Mouse (Mus musculus): ENCODE measurements around the gene Ddx18. TPM values are rescaled to one million over a fixed set of nuclear protein-coding genes. Genes with fewer than 3 reads are reported as not detected.

Gene Ddx18
- polyA plus RNA-seq, 1 experiment: 32.1 TPM

DNA sequence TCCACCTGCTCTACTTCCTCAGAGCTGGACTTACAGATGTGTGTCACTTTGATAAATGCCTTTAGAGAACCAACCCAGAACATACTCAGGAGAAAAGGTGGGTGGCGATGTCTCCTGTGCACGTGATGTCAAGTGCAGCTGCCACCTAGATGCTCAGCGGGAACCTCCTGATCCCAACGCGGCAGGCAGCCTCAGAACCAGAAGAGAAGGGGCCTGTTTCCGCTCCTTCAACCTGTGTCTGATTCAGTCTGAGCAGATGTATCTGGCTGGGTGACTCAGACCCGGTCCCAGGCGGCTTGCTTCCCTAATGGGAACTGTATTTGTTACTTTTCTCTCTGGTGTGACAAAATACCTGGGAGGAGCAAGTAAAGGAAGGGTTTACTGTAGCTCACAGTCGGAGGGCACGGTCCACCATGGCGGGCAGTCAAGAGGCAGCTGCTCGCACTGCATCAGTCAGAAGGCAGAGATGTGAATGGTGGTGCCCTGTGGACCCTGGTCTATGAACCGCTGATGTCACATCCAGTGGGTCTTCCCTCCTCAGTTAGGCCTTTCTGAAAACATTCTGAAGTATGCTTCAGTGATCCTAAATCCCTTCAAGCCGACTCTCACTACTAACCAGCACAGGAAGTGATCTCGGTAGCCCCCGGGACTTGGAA, 16.9 kb downstream of the Ddx18 start:
- 84% methylated on average over 16 of the region's 16 CpGs for WGBS
- no peak for DNase-seq (ENCODE audit: low read depth in 1 of 2, low spot score in 2 of 2)
- H3K27ac ChIP-seq (ENCODE audit: insufficient read depth, low read length): no peak overlapping the region
- H3K36me3 ChIP-seq (ENCODE audit: control insufficient read depth, insufficient read depth, low read length): peaks cover 17% of the 10 kb centered on the region
- no peak overlapping the region for H3K4me3 ChIP-seq (ENCODE audit: extremely low read depth, insufficient read depth, insufficient read length)
- no peaks in the 10 kb centered on the region for H3K27me3 ChIP-seq (ENCODE audit: control insufficient read depth, insufficient read depth, low read length)
- TF ChIP-seq CTCF (IDR thresholded peaks at IDR 0.05; ENCODE audit: extremely low read depth, insufficient read depth, insufficient read length, insufficient replicate concordance) (no peak), POLR2A (IDR thresholded peaks at IDR 0.05; ENCODE audit: low read depth, low read length) (no peak)
- H3K4me1 ChIP-seq (ENCODE audit: control insufficient read depth, insufficient read depth, insufficient read length): no peaks in the 10 kb centered on the region

GRCm38 (mm10) chr1:121549456-121549855, 18.3 kb downstream of the Ddx18 start:
- WGBS: 83% methylated on average over 4 of the region's 4 CpGs
- TF ChIP-seq POLR2A (IDR thresholded peaks at IDR 0.05; ENCODE audit: low read depth, low read length): no peak
- no peak for TF ChIP-seq CTCF (IDR thresholded peaks at IDR 0.05; ENCODE audit: extremely low read depth, insufficient read depth, insufficient read length, insufficient replicate concordance)
- no peak overlapping the region for H3K4me3 ChIP-seq (ENCODE audit: extremely low read depth, insufficient read depth, insufficient read length)
- peaks cover 10% of the 10 kb centered on the region for H3K36me3 ChIP-seq (ENCODE audit: control insufficient read depth, insufficient read depth, low read length)
- no peaks in the 10 kb centered on the region for H3K27me3 ChIP-seq (ENCODE audit: control insufficient read depth, insufficient read depth, low read length)
- no peaks in the 10 kb centered on the region for H3K4me1 ChIP-seq (ENCODE audit: control insufficient read depth, insufficient read depth, insufficient read length)
- DNase-seq (ENCODE audit: low read depth in 1 of 2, low spot score in 2 of 2): no peak
- no peak overlapping the region for H3K27ac ChIP-seq (ENCODE audit: insufficient read depth, low read length)

- peaks cover 6% of the 10 kb centered on the region for H3K36me3 ChIP-seq (ENCODE audit: control insufficient read depth, insufficient read depth, low read length)
- WGBS: 93% methylated on average over 4 of the region's 4 CpGs
- H3K27me3 ChIP-seq (ENCODE audit: control insufficient read depth, insufficient read depth, low read length): no peaks in the 10 kb centered on the region
- H3K27ac ChIP-seq (ENCODE audit: insufficient read depth, low read length): no peak overlapping the region
- H3K4me1 ChIP-seq (ENCODE audit: control insufficient read depth, insufficient read depth, insufficient read length): no peaks in the 10 kb centered on the region
- TF ChIP-seq CTCF (IDR thresholded peaks at IDR 0.05; ENCODE audit: extremely low read depth, insufficient read depth, insufficient read length, insufficient replicate concordance) (no peak), POLR2A (IDR thresholded peaks at IDR 0.05; ENCODE audit: low read depth, low read length) (no peak)
- H3K4me3 ChIP-seq (ENCODE audit: extremely low read depth, insufficient read depth, insufficient read length): no peak overlapping the region
- no peak for DNase-seq (ENCODE audit: low read depth in 1 of 2, low spot score in 2 of 2)
These were observed 19.1 kb downstream of the Ddx18 start for GRCm38 (mm10) chr1:121548667-121549066.

- no peak overlapping the region for H3K27ac ChIP-seq (ENCODE audit: insufficient read depth, low read length)
- H3K4me1 ChIP-seq (ENCODE audit: control insufficient read depth, insufficient read depth, insufficient read length): no peaks in the 10 kb centered on the region
- H3K27me3 ChIP-seq (ENCODE audit: control insufficient read depth, insufficient read depth, low read length): no peaks in the 10 kb centered on the region
- TF ChIP-seq CTCF (IDR thresholded peaks at IDR 0.05; ENCODE audit: extremely low read depth, insufficient read depth, insufficient read length, insufficient replicate concordance) (no peak), POLR2A (IDR thresholded peaks at IDR 0.05; ENCODE audit: low read depth, low read length) (no peak)
- WGBS: 75% methylated on average over 2 of the region's 2 CpGs
- peaks cover 4% of the 10 kb centered on the region for H3K36me3 ChIP-seq (ENCODE audit: control insufficient read depth, insufficient read depth, low read length)
- no peak overlapping the region for H3K4me3 ChIP-seq (ENCODE audit: extremely low read depth, insufficient read depth, insufficient read length)
- no peak for DNase-seq (ENCODE audit: low read depth in 1 of 2, low spot score in 2 of 2)
These were observed 20.9 kb downstream of the Ddx18 start for GRCm38 (mm10) chr1:121546844-121547243.

GRCm38 (mm10) chr1:121540361-121540760, 27.4 kb downstream of the Ddx18 start:
- Histone ChIP-seq H3K36me3 (ENCODE audit: control insufficient read depth, insufficient read depth, low read length) (no peaks in the 10 kb centered on the region), H3K27me3 (ENCODE audit: control insufficient read depth, insufficient read depth, low read length) (no peaks in the 10 kb centered on the region), H3K27ac (ENCODE audit: insufficient read depth, low read length) (no peak overlapping the region), H3K4me3 (ENCODE audit: extremely low read depth, insufficient read depth, insufficient read length) (no peak overlapping the region), H3K4me1 (ENCODE audit: control insufficient read depth, insufficient read depth, insufficient read length) (no peaks in the 10 kb centered on the region)
- no peak for TF ChIP-seq POLR2A (IDR thresholded peaks at IDR 0.05; ENCODE audit: low read depth, low read length)
- no peak for TF ChIP-seq CTCF (IDR thresholded peaks at IDR 0.05; ENCODE audit: extremely low read depth, insufficient read depth, insufficient read length, insufficient replicate concordance)
- 66% methylated on average over 8 of the region's 8 CpGs for WGBS
- no peak for DNase-seq (ENCODE audit: low read depth in 1 of 2, low spot score in 2 of 2)

- no peaks in the 10 kb centered on the region for H3K4me1 ChIP-seq (ENCODE audit: control insufficient read depth, insufficient read depth, insufficient read length)
- 56% methylated on average over 7 of the region's 7 CpGs for WGBS
- H3K4me3 ChIP-seq (ENCODE audit: extremely low read depth, insufficient read depth, insufficient read length): no peak overlapping the region
- DNase-seq (ENCODE audit: low read depth in 1 of 2, low spot score in 2 of 2): no peak
- H3K36me3 ChIP-seq (ENCODE audit: control insufficient read depth, insufficient read depth, low read length): no peaks in the 10 kb centered on the region
- peaks cover 5% of the 10 kb centered on the region; the same call in 1 of the 2 replicates for H3K27me3 ChIP-seq (ENCODE audit: control insufficient read depth, insufficient read depth, low read length)
- TF ChIP-seq POLR2A (IDR thresholded peaks at IDR 0.05; ENCODE audit: low read depth, low read length) (no peak), CTCF (IDR thresholded peaks at IDR 0.05; ENCODE audit: extremely low read depth, insufficient read depth, insufficient read length, insufficient replicate concordance) (no peak)
- no peak overlapping the region for H3K27ac ChIP-seq (ENCODE audit: insufficient read depth, low read length)
These were observed 36.4 kb downstream of the Ddx18 start for GRCm38 (mm10) chr1:121531439-121531838.

DNA sequence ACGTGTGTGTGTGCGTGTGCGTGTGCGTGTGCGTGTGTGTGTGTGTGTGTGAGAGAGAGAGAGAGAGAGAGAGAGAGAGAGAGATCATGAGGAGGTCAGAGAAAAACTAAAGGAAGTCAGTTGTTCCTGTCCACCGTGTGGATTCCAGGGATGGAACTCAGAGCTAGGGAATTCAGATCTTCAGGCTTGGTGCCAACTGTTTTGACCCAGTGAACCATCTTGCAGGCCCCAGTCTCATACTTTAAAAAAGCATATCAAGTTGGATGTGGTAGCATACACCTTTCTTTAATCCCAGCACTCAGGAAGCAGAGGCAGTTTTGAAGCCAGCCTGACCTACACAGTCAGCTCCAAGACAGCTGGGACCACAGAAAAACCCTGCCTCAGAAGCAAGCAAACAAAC, 38.5 kb downstream of the Ddx18 start:
- Histone ChIP-seq H3K27me3 (ENCODE audit: control insufficient read depth, insufficient read depth, low read length) (peaks cover 5% of the 10 kb centered on the region; the same call in 1 of the 2 replicates), H3K36me3 (ENCODE audit: control insufficient read depth, insufficient read depth, low read length) (no peaks in the 10 kb centered on the region), H3K4me3 (ENCODE audit: extremely low read depth, insufficient read depth, insufficient read length) (no peak overlapping the region), H3K4me1 (ENCODE audit: control insufficient read depth, insufficient read depth, insufficient read length) (no peaks in the 10 kb centered on the region), H3K27ac (ENCODE audit: insufficient read depth, low read length) (no peak overlapping the region)
- DNase-seq (ENCODE audit: low read depth in 1 of 2, low spot score in 2 of 2): no peak
- 79% methylated on average over 6 of the region's 6 CpGs for WGBS
- TF ChIP-seq POLR2A (IDR thresholded peaks at IDR 0.05; ENCODE audit: low read depth, low read length) (no peak), CTCF (IDR thresholded peaks at IDR 0.05; ENCODE audit: extremely low read depth, insufficient read depth, insufficient read length, insufficient replicate concordance) (no peak)
